Mouse (Mus musculus): ENCODE data around the gene Nol9.

The Nol9 gene

GRCm38 (mm10) chr4:152038985-152039830 is at the start of gene Nol9:
TSS of gene Nol9 (plus strand) at chr4:152039321.
- ATAC-seq (ENCODE audit: insufficient number of reproducible peaks, low FRiP score, low TSS enrichment): peak; percentile 77

DNA sequence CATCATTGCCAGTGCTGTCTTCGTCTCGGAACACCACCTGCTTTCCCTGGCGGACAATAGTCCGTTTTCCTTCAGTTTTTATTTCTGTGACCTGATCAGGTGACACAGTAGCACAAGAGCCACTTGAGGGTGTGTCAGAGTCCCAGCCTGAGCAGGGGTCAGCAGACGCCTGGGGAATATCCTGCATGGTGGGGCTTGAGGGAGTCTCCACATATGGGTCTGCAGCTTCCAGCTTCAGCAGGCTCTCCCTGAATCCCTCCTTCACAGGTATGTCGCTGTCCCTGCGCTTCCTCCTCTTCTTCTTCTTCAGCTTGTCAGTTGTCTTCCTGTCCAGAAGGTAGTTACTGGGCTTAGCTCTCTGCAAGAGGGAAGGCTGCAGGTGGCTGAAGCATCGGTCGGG is 47.0 kb upstream of the Nol9 start:
- ATAC-seq (ENCODE audit: insufficient number of reproducible peaks, low FRiP score, low TSS enrichment): no peak

- no peak for ATAC-seq (ENCODE audit: insufficient number of reproducible peaks, low FRiP score, low TSS enrichment)
Measured at GRCm38 (mm10) chr4:151993035-151993434, 46.1 kb upstream of the Nol9 start.

DNA sequence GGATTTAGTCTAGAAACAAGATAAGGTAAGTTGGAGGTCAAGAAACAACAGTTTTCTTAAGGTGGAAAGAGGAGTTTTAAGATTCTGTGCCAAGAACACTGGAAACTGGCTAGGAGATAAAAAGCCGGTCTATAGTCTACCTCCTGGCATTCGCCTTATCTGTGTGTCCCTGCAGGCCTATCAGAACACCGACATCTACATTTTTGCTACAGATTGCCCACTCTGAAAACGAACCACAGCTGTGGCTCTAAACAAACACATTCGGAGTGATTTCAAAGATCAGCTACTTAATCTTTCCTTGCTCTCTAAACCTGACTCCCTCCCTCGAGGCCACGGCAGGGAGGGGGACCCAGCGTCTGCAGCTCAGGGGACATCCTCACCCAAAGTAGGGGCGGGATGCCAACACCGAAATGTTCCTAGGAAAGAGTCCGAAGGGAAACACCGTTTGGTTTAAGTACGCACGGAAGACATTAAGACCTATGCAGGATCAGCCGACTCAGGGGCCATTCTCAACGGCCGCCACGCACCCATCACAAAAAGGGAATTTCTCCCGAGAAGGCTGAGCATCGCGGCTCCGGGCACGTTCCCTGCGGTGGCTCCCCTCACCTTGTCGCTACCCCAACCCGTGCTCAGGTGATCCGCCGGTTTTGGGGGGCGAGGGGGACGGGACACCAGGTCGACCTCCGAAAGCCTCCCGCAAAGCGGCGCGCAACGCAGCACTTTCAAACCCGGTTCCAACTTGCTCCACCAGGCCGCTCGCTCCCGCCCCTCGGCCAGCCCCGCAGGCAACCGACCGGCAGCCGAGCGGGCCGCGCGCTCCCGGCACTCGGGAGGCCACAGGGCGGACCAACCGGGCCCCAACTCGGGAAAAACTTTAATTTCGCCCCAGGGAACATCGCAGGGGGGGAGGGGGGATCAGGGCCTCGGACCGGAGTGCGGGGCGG is 44.6 kb upstream of the Nol9 start:
- no peak for ATAC-seq (ENCODE audit: insufficient number of reproducible peaks, low FRiP score, low TSS enrichment)

GRCm38 (mm10) chr4:151995371-151996172 is 43.5 kb upstream of the Nol9 start:
- no peak for ATAC-seq (ENCODE audit: insufficient number of reproducible peaks, low FRiP score, low TSS enrichment)

GRCm38 (mm10) chr4:151996173-151996950 is 42.8 kb upstream of the Nol9 start, which contains the start of gene Phf13:
TSS of gene Phf13 (minus strand) at chr4:151996258.
- ATAC-seq (ENCODE audit: insufficient number of reproducible peaks, low FRiP score, low TSS enrichment): peak; percentile 94

- ATAC-seq (ENCODE audit: insufficient number of reproducible peaks, low FRiP score, low TSS enrichment): no peak
Measured at GRCm38 (mm10) chr4:151996951-151997222, 42.2 kb upstream of the Nol9 start.

- ATAC-seq (ENCODE audit: insufficient number of reproducible peaks, low FRiP score, low TSS enrichment): no peak
Measured at GRCm38 (mm10) chr4:151997701-151998100, 41.4 kb upstream of the Nol9 start.

- ATAC-seq (ENCODE audit: insufficient number of reproducible peaks, low FRiP score, low TSS enrichment): no peak
Measured at GRCm38 (mm10) chr4:151999481-151999880, 39.6 kb upstream of the Nol9 start.

GRCm38 (mm10) chr4:152000906-152001305 is 38.2 kb upstream of the Nol9 start:
- ATAC-seq (ENCODE audit: insufficient number of reproducible peaks, low FRiP score, low TSS enrichment): no peak

DNA sequence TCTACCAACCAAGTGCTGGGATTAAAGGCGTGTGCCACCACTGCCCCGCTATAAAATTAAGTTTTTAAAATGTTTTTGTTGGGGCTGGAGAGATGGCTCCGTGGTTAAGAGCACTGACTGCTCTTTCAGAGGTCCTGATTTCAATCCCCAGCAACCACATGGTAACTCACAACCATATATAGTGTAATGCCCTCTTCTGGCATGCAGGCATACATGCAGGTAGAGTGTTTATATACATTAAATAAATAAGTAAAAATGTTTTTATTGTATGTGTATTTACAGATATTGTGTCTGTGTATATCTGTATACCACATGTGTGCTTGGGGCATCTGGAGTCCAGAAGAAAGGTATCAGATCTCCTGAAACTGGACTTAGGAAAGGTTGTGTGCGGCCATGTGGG is 37.8 kb upstream of the Nol9 start:
- ATAC-seq (ENCODE audit: insufficient number of reproducible peaks, low FRiP score, low TSS enrichment): no peak

GRCm38 (mm10) chr4:152002063-152002462 is 37.1 kb upstream of the Nol9 start:
- no peak for ATAC-seq (ENCODE audit: insufficient number of reproducible peaks, low FRiP score, low TSS enrichment)

DNA sequence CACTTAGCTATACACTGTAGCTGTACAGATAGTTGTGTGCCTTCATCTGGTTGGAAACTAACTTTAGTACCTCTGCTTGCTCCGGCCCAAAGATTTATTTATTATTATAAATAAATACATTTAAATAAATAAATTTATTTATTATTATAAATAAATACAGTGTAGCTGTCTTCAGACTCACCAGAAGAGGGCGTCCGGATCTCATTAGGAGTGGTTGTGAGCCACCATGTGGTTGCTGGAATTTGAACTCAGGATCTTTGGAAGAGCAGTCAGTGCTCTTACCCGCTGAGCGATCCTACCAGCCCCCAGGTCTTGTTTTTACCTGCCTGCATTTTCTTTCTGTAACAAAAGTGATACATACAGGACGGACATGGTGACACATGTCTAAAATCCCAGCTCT is 33.0 kb upstream of the Nol9 start:
- ATAC-seq (ENCODE audit: insufficient number of reproducible peaks, low FRiP score, low TSS enrichment): no peak

GRCm38 (mm10) chr4:152006812-152007211 is 32.3 kb upstream of the Nol9 start:
- ATAC-seq (ENCODE audit: insufficient number of reproducible peaks, low FRiP score, low TSS enrichment): no peak

DNA sequence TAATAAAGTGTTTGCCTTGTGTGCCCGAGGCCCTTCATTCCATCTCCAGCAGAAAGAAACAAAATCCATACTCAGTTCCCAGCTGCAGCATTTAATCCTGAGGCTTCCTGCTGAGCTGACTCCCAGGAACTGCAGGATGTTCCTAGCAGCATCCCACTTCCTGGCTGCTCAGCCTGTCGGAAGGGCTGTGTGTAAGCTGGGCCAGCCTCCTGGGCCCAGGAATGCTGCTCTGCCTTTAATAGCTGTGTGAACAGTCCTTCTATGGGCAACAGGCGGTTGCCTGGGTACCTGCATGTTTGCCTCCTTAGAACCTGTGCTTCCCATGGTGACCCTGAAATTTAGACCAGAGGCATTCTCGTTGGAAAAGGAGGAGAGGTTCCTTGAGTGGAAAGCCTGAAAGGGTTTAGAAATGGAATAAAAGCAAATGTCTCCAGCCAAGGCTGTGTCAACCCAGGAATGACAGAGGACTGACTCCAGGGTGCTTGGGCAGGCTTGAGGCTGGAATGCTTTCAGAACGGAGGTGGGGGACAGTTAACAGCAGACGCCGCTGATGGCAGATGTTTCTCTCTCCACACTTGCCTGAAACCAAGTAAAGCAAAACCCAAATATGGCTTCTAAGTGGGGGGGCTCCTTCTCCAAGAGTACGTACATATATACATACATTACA is 31.5 kb upstream of the Nol9 start:
- ATAC-seq (ENCODE audit: insufficient number of reproducible peaks, low FRiP score, low TSS enrichment): no peak

- no peak for ATAC-seq (ENCODE audit: insufficient number of reproducible peaks, low FRiP score, low TSS enrichment)
Measured at GRCm38 (mm10) chr4:152008148-152008500, 31.0 kb upstream of the Nol9 start.

DNA sequence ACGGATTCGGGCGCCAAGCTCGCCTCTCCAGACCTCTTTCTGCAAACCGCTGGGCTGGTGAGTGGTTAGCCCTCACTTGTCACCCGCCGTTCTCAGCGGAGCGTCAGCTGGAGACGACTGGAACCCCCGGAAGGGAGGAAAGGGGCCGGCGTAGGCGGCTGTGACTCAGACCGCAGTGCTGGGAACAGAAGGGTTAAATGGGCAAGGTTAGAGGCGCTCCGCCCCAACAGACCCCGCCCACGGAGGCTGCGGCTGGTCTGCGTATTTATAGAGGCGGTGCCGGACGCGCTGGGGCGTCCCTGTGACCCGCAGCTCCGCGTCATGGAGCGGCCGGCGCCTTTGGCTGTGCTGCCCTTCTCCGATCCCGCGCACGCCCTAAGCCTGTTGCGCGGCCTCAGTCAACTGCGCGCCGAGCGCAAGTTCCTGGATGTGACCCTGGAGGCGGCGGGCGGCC is 30.5 kb upstream of the Nol9 start, which contains the start of gene Klhl21:
Klhl21 (plus strand) TSS at position 182 of the 454 bp plus-strand sequence.
- peak; percentile 81 for ATAC-seq (ENCODE audit: insufficient number of reproducible peaks, low FRiP score, low TSS enrichment)

- ATAC-seq (ENCODE audit: insufficient number of reproducible peaks, low FRiP score, low TSS enrichment): peak; percentile 34; the same call in 1 of the 2 replicates
Measured at GRCm38 (mm10) chr4:152009076-152010051, 29.8 kb upstream of the Nol9 start.
